Mouse (Mus musculus) liver, adult (tissue): Measurements from ENCODE around the gene Usp39.
A peak's percentile ranks its signal among the peaks of the same experiment; 100 is the strongest.

Experiments
- GATA4 ChIP-seq: IDR thresholded peaks from 2 replicates; pipeline ENCODE4 v1.6.1; 2014; ENCODE audit warnings: mild to moderate bottlenecking, low read length; ENCODE audit not compliant: insufficient replicate concordance

The Usp39 gene

GRCm38 (mm10) chr6:72345074-72345567 is at the start of gene Usp39:
Gene Usp39 (minus strand): TSS chr6:72345184.
- peak; percentile 18; the same call in 1 of the 2 replicates for TF ChIP-seq GATA4

GRCm38 (mm10) chr6:72392341-72392740 is 47.4 kb upstream of the Usp39 start:
- no peak for TF ChIP-seq GATA4

DNA sequence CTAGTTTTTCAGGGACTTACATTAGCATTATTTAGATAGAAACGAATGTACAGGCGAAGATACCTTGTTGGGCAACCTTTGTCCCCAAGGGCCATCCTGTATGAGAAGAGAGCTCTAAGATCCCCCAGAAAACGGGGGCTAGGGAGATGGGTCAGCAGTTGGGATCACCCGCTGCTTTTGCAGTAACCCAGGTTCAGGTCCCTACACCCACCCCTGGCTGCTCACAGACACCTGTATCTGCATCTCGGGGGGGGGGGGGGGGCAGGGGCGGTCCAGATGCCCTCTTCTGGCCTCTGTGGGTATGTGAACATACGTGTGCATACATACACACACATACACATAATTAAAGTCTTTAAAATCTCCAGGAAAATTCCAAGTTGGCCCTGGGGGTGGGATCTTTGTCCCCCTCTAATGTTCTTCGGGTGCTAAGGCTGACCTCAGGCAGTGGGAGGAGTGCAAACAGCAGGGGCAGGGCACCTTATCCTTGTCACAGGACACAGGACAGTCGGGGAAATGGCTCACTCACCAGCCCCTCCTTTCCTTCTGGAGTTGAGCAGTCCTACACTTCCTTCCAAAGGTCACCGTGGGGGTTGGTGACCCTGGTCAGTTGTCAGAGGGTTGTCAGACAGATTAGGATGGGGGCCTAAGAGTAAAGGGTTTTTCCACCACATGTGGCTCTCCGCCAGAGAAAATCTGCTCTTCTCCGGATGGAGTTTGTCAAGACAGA is 46.0 kb upstream of the Usp39 start:
- TF ChIP-seq GATA4, result peak; percentile 96

- peak; percentile 58; the same call in 1 of the 2 replicates for TF ChIP-seq GATA4
Measured at GRCm38 (mm10) chr6:72389941-72390771, 45.2 kb upstream of the Usp39 start, which contains the start of gene Vamp8. Gene Vamp8 (minus strand): TSS chr6:72390703.

DNA sequence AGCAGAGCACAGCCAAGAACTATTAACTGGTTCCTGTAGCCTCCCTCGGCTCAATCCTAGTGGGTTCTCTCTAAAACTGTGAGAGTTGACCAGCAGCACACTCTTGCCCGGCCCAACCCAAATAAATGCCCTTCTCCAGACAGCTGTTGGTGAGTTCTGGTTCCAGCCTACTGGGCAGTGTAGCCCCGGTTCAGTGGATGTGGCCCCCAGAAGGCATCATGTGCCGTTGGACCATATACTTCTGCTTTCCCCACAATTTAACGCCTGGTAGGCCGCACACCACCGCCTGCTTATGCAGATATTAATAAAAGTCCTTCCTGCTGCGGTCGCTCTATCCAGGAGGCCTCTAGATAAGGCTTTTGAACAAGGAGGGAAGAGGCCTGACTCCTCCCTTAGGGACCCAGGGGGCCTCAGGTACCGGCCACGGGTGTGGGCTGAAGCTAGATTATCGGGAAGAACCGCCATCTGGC is 44.5 kb upstream of the Usp39 start:
- TF ChIP-seq GATA4, result no peak

DNA sequence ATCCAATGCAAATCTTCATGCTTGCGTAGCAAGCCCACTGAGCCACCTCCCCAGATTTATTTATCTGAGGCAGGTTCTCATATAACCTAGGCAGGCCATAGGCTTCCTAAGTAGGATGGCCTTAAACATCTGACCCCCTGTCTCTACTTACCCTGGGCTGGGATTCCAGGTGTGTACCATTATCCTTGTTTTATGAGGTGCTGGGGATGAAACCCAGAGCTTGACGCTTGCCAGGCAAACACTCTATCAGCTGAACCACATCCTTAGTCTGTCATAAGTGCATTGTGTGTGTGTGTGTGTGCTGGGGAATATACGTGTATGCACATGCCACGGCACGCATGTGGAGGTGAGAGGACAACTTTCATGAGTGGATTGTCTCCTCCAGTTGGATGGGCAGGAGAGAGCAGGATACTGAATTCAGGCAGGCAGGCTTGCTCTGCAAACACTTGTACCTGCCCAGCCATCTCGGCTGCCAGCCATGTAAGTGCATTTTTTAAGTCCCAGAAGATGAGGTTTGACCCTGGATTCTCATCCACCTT is 43.9 kb upstream of the Usp39 start:
- TF ChIP-seq GATA4, result no peak

DNA sequence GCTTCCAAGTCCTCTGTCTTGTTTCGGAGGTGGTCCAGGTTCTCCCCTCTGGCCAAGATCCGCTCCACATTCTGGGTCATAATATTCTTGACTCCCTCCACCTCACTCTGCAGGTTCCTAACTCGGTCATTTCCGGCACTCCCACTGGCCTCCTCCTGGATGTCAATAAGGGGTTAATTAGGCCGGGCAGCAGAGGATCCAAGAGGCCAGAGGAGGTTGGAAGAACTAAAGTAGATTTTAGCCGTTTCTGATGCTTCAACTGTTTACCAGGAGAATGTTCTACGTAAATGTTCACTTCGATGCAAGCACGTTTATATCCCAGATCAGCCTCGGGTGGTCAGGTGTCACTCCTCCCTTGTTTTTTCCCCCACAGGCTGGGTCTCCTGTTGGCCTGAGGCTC is 43.3 kb upstream of the Usp39 start:
- no peak for TF ChIP-seq GATA4

DNA sequence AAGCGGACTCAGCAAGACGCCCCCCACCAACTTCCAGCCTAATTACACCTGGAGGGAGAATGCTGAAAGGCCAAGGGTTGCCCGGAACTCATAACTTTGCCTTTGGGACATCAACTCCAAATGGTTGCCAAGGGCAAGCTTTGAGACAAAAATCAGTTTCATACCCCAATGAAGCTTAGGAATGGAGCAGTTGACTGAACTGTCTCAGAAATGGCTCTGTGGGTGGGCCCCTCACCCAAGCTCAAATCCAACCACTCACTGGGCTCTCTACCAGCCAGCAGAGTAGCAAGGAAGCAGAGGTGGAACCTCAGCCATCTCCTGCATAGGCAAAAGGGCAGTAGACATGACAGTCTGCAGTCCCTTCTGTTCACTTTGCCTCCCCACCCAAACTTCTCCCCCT is 42.8 kb upstream of the Usp39 start:
- no peak for TF ChIP-seq GATA4

- no peak for TF ChIP-seq GATA4
Measured at GRCm38 (mm10) chr6:72386561-72386960, 41.6 kb upstream of the Usp39 start.

GRCm38 (mm10) chr6:72385258-72385657 is 40.3 kb upstream of the Usp39 start:
- TF ChIP-seq GATA4, result no peak

DNA sequence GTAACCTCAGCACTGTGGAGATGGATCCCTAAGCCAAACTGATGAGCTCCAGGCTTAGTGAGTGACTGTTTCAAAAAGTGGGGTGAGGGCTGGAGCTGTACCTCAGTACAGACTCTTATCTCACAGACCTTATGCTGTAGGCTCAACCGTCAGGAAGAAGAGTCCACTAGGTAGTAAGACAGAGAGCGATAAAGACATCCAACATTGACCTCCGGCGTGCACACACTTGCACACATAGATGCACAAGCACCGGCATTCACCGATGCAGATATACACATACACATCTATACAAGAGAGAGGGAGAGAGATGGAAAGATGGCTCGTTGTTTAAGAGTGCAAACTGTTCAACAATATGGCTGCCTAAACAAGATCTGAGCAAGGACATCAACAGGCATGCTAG is 39.0 kb upstream of the Usp39 start:
- TF ChIP-seq GATA4, result no peak

DNA sequence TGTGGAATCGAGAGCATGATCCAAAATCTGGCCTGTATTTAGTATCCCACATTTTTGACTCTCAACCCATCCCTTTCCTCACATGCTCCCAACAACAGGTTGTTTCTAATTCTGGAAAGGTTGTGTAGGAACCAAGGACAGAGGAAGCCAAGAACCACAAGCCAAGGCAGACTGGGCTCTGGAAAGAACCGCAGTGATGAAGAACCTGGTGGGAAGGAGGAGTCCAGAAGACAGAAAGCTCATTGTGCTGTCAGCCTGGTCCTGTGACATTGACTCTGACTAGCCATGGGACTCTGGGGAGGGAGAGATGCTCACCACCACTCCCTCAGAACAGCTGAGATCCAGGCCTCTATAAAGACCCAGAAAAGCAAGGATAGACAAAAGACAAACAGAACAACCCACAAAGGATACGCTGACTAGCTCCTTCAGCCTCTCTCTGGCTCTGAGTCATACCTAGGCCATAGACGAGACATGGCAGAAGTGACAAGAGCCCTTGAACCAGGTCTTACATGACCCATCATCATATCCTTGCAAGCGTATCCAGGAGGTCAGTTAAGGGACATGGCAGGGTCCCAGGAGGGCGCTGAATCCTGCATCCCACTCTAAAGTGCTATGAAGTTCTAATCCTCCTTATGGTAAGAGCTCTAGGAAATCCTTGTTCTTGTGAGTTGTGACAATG is 38.3 kb upstream of the Usp39 start:
- TF ChIP-seq GATA4, result no peak

DNA sequence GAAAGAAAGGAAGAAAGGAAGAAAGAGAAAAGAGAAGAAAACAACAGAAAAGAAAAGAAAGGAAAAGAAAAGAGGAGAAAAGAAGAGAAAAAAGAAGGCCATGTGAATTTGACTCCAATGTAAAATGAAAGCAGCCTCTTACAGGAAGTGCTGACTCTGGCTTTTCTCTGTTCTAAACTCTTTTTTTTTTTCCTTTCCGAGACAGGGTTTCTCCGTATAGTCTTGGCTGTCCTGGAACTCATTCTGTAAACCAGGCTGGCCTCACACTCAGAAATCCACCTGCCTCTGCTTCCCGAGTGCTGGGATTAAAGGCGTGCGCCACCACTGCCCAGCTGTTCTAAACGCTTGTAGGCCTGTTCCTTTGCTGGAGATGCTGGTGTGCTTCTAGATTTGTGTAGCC is 37.5 kb upstream of the Usp39 start:
- TF ChIP-seq GATA4, result no peak

- TF ChIP-seq GATA4, result peak; percentile 5; the same call in 1 of the 2 replicates
Measured at GRCm38 (mm10) chr6:72380131-72380770, 35.3 kb upstream of the Usp39 start, which contains the start of gene Vamp5. Gene Vamp5 (minus strand): TSS chr6:72380468.
